Mouse (Mus musculus) adrenal gland, postnatal 14 days (tissue): ENCODE measurements around the gene Slc16a9. TPM values are rescaled to one million over a fixed set of nuclear protein-coding genes. Genes with fewer than 3 reads are reported as not detected.

Experiments used
- DNase-seq: peaks from one replicate; pipeline ENCODE4 v3.0.0; 2021; ENCODE audit warnings: mixed read lengths
- total RNA-seq: library from RNA; stranded (reverse); gene quantifications from 2 replicates; pipeline ENCODE4 v1.2.3, GENCODE M21; 2021

Slc16a9 gene
- total RNA-seq, 1 experiment from 2014 or later, result 2.3 TPM

- no peak for DNase-seq
Observed at GRCm38 (mm10) chr10:70301190-70301589, 56.3 kb downstream of the Slc16a9 start.

- DNase-seq, result no peak
Observed at GRCm38 (mm10) chr10:70303203-70303602, 58.3 kb downstream of the Slc16a9 start.

- DNase-seq, result no peak
Observed at GRCm38 (mm10) chr10:70305683-70306082, 60.8 kb downstream of the Slc16a9 start.

GRCm38 (mm10) chr10:70309416-70309815, 64.5 kb downstream of the Slc16a9 start:
- DNase-seq, result no peak

- no peak for DNase-seq
Observed at GRCm38 (mm10) chr10:70310646-70311045, 65.7 kb downstream of the Slc16a9 start.

- no peak for DNase-seq
Observed at GRCm38 (mm10) chr10:70315895-70316294, 71.0 kb downstream of the Slc16a9 start.

GRCm38 (mm10) chr10:70316856-70317255, 72.0 kb downstream of the Slc16a9 start:
- no peak for DNase-seq

GRCm38 (mm10) chr10:70317394-70317965, 72.6 kb downstream of the Slc16a9 start:
- DNase-seq, result no peak

GRCm38 (mm10) chr10:70318630-70319029, 73.7 kb downstream of the Slc16a9 start:
- peak; percentile 69 for DNase-seq

- no peak for DNase-seq
Observed at GRCm38 (mm10) chr10:70325518-70325917, 80.6 kb downstream of the Slc16a9 start.

- DNase-seq, result no peak
Observed at GRCm38 (mm10) chr10:70327331-70327730, 82.4 kb downstream of the Slc16a9 start.

GRCm38 (mm10) chr10:70328139-70328538, 83.2 kb downstream of the Slc16a9 start:
- DNase-seq, result no peak

Other genes starting within 250 kb of the Slc16a9 start
- 54.7 and 61.2 TPM in 2 replicates for gene Ccdc6, start 148.0 kb upstream of the Slc16a9 start, total RNA-seq
- gene Mrln, start 40.4 kb upstream of the Slc16a9 start, total RNA-seq, result not detected in 2 replicates
- 14.7 and 17.3 TPM in 2 replicates for gene Fam13c, start 195.4 kb downstream of the Slc16a9 start, total RNA-seq